Mouse (Mus musculus): ENCODE results near the gene Arhgap28. TPM values are rescaled to one million over a fixed set of nuclear protein-coding genes. Genes with fewer than 3 reads are reported as not detected.

Arhgap28 gene
- polyA plus RNA-seq, 1 experiment from 2014 or later = 41.5 TPM

- no peak overlapping the region for H3K4me3 ChIP-seq
- WGBS = 64% methylated on average over 4 of the region's 4 CpGs
- no peak overlapping the region for H3K9ac ChIP-seq
- H3K4me2 ChIP-seq = no peak overlapping the region
- peaks cover 24% of the 10 kb centered on the region for H3K4me1 ChIP-seq
- H3K27me3 ChIP-seq = no peaks in the 10 kb centered on the region
- no peak overlapping the region for H3K27ac ChIP-seq
- no peaks in the 10 kb centered on the region for H3K36me3 ChIP-seq
- ATAC-seq (ENCODE audit: insufficient number of reproducible peaks, low FRiP score, low TSS enrichment, low read depth) = no peak
- no peaks in the 10 kb centered on the region for H3K9me3 ChIP-seq
Measured at GRCm38 (mm10) chr17:67985532-67985931, 18.4 kb downstream of the Arhgap28 start.

DNA sequence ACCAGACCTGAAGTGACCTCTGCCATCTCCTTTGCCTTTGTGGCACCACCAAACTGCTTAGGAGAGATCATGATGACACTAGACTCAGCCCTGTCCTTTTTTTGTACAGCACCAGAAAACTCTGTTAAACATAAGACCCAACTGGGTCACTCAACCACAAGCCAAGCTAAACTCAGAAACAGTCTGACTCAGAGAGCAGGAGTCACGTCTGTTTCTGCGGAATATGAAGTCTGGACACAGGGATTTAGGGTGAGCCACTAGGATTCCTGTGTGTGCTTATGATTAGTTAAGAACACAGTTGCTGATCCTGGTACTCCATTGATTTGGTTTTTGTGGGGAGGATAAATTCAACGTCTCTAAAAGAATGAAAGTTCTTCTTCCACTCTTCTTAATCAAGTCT is 23.3 kb downstream of the Arhgap28 start:
- ATAC-seq (ENCODE audit: insufficient number of reproducible peaks, low FRiP score, low TSS enrichment, low read depth) = no peak
- no peaks in the 10 kb centered on the region for H3K27me3 ChIP-seq
- no peak overlapping the region for H3K27ac ChIP-seq
- 66% methylated on average over 3 of the region's 3 CpGs for WGBS
- no peaks in the 10 kb centered on the region for H3K36me3 ChIP-seq
- H3K4me2 ChIP-seq = no peak overlapping the region
- H3K4me1 ChIP-seq = peaks cover 21% of the 10 kb centered on the region
- H3K9me3 ChIP-seq = no peaks in the 10 kb centered on the region
- no peak overlapping the region for H3K9ac ChIP-seq
- H3K4me3 ChIP-seq = no peak overlapping the region

DNA sequence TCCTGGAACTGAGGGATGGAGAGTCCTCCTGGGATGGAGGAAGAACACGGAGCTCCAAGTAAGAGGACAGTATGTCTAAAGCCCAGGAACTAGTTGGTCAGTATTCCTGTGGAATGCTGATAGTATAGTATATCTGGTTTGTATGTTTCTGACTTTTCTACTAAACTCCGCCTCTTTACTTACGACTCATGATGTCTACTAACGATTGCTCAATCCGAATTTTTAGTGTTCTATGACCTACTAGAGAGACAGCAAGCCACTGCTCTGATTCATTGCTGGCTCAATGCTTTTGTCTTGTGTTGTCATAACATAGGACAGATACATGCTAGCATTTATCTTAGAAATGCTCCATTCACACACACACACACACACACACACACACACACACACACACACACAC is 24.7 kb downstream of the Arhgap28 start:
- Histone ChIP-seq H3K4me2 (no peak overlapping the region), H3K27me3 (no peaks in the 10 kb centered on the region), H3K4me3 (no peak overlapping the region), H3K4me1 (peaks cover 24% of the 10 kb centered on the region), H3K9ac (no peak overlapping the region), H3K36me3 (no peaks in the 10 kb centered on the region), H3K9me3 (no peaks in the 10 kb centered on the region), H3K27ac (no peak overlapping the region)
- WGBS = 69% methylated on average over 5 of the region's 5 CpGs
- no peak for ATAC-seq (ENCODE audit: insufficient number of reproducible peaks, low FRiP score, low TSS enrichment, low read depth)

DNA sequence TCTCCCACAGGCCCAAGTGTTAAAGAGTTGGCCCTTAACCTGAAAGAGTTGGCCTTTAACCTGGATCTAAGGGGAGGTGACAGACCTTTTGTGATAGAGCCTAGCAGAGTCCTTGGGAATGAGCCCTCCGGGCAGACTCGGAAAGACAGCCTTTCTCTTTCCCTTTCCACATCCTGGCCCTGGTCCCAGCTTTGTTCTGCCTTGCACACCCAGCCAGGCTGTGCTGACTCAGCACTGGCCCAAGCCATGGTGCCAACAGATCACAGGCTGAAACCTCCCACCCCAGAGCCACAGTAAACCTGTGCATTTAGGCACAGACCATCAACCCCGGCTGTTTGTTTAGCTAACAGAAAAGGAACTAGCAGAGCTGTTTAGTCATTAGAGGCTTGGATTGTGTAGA is 25.1 kb downstream of the Arhgap28 start:
- no peak for ATAC-seq (ENCODE audit: insufficient number of reproducible peaks, low FRiP score, low TSS enrichment, low read depth)
- no peaks in the 10 kb centered on the region for H3K27me3 ChIP-seq
- H3K9ac ChIP-seq = no peak overlapping the region
- H3K4me2 ChIP-seq = no peak overlapping the region
- H3K36me3 ChIP-seq = no peaks in the 10 kb centered on the region
- no peak overlapping the region for H3K4me3 ChIP-seq
- peak overlapping the region; percentile 22; the same call in 1 of the 2 replicates for H3K27ac ChIP-seq
- H3K4me1 ChIP-seq = peaks cover 24% of the 10 kb centered on the region
- H3K9me3 ChIP-seq = no peaks in the 10 kb centered on the region
- WGBS = 22% methylated on average over 3 of the region's 3 CpGs

GRCm38 (mm10) chr17:67976465-67976864 is 27.5 kb downstream of the Arhgap28 start:
- no peak for ATAC-seq (ENCODE audit: insufficient number of reproducible peaks, low FRiP score, low TSS enrichment, low read depth)
- 61% methylated on average over 2 of the region's 2 CpGs for WGBS
- no peaks in the 10 kb centered on the region for H3K27me3 ChIP-seq
- H3K9me3 ChIP-seq = no peaks in the 10 kb centered on the region
- H3K4me2 ChIP-seq = no peak overlapping the region
- H3K36me3 ChIP-seq = no peaks in the 10 kb centered on the region
- 0 out of 2 replicates have a peak overlapping the region, but pooled peaks have one; percentile 18 for H3K27ac ChIP-seq
- peaks cover 21% of the 10 kb centered on the region for H3K4me1 ChIP-seq
- no peak overlapping the region for H3K4me3 ChIP-seq
- no peak overlapping the region for H3K9ac ChIP-seq

DNA sequence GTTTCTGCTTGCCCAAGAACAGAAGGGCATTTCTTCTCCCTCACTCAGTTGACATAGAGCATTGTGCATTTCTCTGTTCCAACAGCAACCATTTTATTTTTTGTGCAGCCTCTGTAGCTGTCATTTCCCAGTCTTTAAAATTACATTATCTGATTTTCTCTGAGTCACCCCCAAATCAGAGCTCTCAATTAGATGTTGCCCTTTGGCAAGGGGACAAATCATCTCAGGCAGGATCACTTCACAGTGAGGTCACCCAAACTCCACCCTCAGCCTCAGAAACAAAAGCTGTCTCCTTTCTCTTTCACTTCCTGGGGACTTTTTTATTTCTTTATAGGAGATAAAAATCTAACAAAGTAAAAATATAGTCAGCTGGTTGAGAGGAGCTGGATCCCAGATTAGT is 27.9 kb downstream of the Arhgap28 start:
- no peaks in the 10 kb centered on the region for H3K36me3 ChIP-seq
- no peak overlapping the region for H3K9ac ChIP-seq
- peaks cover 21% of the 10 kb centered on the region for H3K4me1 ChIP-seq
- H3K4me3 ChIP-seq = no peak overlapping the region
- no peak overlapping the region for H3K27ac ChIP-seq
- H3K9me3 ChIP-seq = no peaks in the 10 kb centered on the region
- no peak overlapping the region for H3K4me2 ChIP-seq
- ATAC-seq (ENCODE audit: insufficient number of reproducible peaks, low FRiP score, low TSS enrichment, low read depth) = no peak
- H3K27me3 ChIP-seq = no peaks in the 10 kb centered on the region

DNA sequence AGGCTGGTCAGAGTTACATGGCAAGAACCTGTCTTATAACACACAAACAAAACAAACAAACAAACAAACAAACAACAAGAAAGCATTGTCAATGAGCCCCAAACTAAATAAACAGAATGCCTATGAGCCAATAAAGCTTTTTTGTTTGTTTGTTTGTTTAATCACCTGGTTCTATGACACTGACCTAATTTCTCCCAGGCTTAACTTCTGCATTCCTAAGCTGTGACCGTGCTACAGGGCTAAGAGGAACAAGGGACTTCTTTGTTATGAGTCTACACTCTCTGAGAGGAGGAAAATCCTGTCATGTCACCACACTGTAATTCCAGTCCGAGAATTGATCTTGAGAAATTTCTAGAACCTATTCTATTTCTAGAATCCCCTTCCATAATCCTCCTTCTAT is 29.2 kb downstream of the Arhgap28 start:
- Histone ChIP-seq H3K4me3 (no peak overlapping the region), H3K36me3 (no peaks in the 10 kb centered on the region), H3K9me3 (no peaks in the 10 kb centered on the region), H3K27me3 (no peaks in the 10 kb centered on the region), H3K4me2 (no peak overlapping the region), H3K9ac (no peak overlapping the region), H3K27ac (no peak overlapping the region), H3K4me1 (peaks cover 21% of the 10 kb centered on the region)
- 48% methylated on average over 2 of the region's 2 CpGs for WGBS
- no peak for ATAC-seq (ENCODE audit: insufficient number of reproducible peaks, low FRiP score, low TSS enrichment, low read depth)

DNA sequence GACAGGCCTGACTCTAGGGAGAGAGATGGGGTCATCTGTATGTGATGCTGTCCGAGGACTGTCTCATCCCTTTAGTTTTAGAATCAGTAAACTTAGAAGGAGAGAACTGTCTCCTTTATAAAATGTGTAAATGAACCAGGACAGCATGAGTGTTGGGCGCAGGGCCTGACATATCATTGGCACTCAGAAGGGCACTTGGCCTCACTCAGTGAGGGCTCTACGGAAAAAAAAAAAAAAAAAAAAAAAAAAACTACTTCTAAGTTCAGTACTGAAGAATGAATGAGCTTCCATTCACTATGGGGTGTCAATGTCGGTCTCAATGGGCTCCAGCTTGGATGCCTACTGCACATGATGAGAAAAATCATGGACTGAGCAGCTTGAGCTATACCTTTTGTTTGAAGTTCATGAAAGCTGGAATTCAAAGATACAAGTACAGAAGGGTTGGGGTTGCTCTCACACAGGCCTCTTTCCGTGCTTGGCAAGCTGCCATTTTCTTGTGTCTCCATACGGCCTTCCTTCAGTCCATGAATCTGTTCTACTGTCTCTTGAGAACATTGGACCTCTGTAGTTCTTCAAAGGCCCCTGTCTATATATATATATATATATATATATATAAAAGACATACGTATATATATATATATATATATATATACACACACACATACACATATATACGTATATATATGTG is 36.9 kb downstream of the Arhgap28 start:
- Histone ChIP-seq H3K9me3 (no peaks in the 10 kb centered on the region), H3K27me3 (no peaks in the 10 kb centered on the region), H3K9ac (no peak overlapping the region), H3K4me2 (no peak overlapping the region), H3K4me3 (no peak overlapping the region), H3K36me3 (no peaks in the 10 kb centered on the region), H3K4me1 (no peaks in the 10 kb centered on the region), H3K27ac (no peak overlapping the region)
- WGBS = 67% methylated on average over 8 of the region's 8 CpGs
- no peak for ATAC-seq (ENCODE audit: insufficient number of reproducible peaks, low FRiP score, low TSS enrichment, low read depth)

- H3K4me3 ChIP-seq = no peak overlapping the region
- no peak overlapping the region for H3K27ac ChIP-seq
- no peaks in the 10 kb centered on the region for H3K36me3 ChIP-seq
- no peaks in the 10 kb centered on the region for H3K27me3 ChIP-seq
- ATAC-seq (ENCODE audit: insufficient number of reproducible peaks, low FRiP score, low TSS enrichment, low read depth) = no peak
- no peak overlapping the region for H3K4me2 ChIP-seq
- WGBS = 93% methylated on average over 6 of the region's 6 CpGs
- no peak overlapping the region for H3K9ac ChIP-seq
- no peaks in the 10 kb centered on the region; the same call in 1 of the 2 replicates for H3K4me1 ChIP-seq
- H3K9me3 ChIP-seq = no peaks in the 10 kb centered on the region
Measured at GRCm38 (mm10) chr17:67962858-67963257, 41.1 kb downstream of the Arhgap28 start.

DNA sequence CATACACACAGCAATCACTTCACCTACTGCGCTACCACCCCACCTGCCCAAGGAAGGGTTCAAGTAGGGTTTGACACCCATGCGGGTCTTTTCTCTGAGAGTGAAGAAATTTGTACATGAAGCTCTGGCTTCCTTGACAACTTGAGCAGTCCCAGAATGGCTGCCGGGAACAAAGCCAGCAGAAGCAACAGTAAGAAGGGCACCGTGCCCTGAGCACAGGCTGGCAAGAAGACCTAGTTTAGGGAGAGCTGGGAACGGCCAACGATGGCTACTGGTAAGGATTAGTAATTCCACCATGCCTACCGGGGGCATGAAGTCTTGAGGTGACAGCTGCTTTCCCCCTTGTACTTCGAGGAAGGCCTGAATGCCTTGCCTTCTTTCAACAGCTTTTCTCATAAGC is 41.9 kb downstream of the Arhgap28 start:
- H3K36me3 ChIP-seq = no peaks in the 10 kb centered on the region
- H3K27me3 ChIP-seq = no peaks in the 10 kb centered on the region
- H3K4me3 ChIP-seq = no peak overlapping the region
- WGBS = 83% methylated on average over 8 of the region's 8 CpGs
- H3K27ac ChIP-seq = no peak overlapping the region
- H3K9ac ChIP-seq = no peak overlapping the region
- H3K4me1 ChIP-seq = no peaks in the 10 kb centered on the region; the same call in 1 of the 2 replicates
- H3K4me2 ChIP-seq = no peak overlapping the region
- no peaks in the 10 kb centered on the region for H3K9me3 ChIP-seq
- ATAC-seq (ENCODE audit: insufficient number of reproducible peaks, low FRiP score, low TSS enrichment, low read depth) = no peak

- no peak overlapping the region for H3K4me2 ChIP-seq
- no peaks in the 10 kb centered on the region for H3K9me3 ChIP-seq
- peaks cover 15% of the 10 kb centered on the region for H3K4me1 ChIP-seq
- WGBS = 78% methylated on average over 7 of the region's 7 CpGs
- H3K4me3 ChIP-seq = no peak overlapping the region
- no peak overlapping the region for H3K27ac ChIP-seq
- ATAC-seq (ENCODE audit: insufficient number of reproducible peaks, low FRiP score, low TSS enrichment, low read depth) = no peak
- H3K27me3 ChIP-seq = no peaks in the 10 kb centered on the region
- no peaks in the 10 kb centered on the region for H3K36me3 ChIP-seq
- H3K9ac ChIP-seq = no peak overlapping the region
Measured at GRCm38 (mm10) chr17:67958909-67959308, 45.0 kb downstream of the Arhgap28 start.

DNA sequence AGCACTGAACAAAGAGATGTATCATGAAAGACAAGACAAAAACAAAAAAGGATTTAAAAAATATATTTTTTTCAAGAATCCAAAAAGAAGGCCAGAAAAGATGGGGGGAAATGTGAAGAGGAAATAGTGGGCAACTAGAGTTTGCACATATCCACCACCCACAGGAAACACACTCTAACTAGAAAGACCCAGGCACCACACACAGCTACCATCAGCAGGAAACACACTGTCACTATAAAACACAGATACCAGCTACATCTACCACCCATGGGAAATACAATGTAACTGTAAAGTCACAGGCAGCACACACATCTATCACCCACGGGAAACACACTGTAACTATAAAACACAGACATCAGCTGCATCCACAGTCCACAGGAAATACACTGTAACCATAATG is 46.3 kb downstream of the Arhgap28 start:
- Histone ChIP-seq H3K27me3 (no peaks in the 10 kb centered on the region), H3K36me3 (no peaks in the 10 kb centered on the region), H3K9ac (no peak overlapping the region), H3K4me1 (peaks cover 27% of the 10 kb centered on the region), H3K4me2 (no peak overlapping the region), H3K4me3 (no peak overlapping the region), H3K27ac (0 out of 2 replicates have a peak overlapping the region, but pooled peaks have one; percentile 18), H3K9me3 (no peaks in the 10 kb centered on the region)
- no peak for ATAC-seq (ENCODE audit: insufficient number of reproducible peaks, low FRiP score, low TSS enrichment, low read depth)
- 56% methylated on average over 1 of the region's 1 CpGs for WGBS

Data from limb, embryonic 15.5 days (tissue).